Mouse (Mus musculus): ENCODE measurements around the gene Ackr3. TPM values are rescaled to one million over a fixed set of nuclear protein-coding genes. Genes with fewer than 3 reads are reported as not detected.

Gene Ackr3
- polyA plus RNA-seq, 1 experiment from 2014 or later = 8.9 TPM

DNA sequence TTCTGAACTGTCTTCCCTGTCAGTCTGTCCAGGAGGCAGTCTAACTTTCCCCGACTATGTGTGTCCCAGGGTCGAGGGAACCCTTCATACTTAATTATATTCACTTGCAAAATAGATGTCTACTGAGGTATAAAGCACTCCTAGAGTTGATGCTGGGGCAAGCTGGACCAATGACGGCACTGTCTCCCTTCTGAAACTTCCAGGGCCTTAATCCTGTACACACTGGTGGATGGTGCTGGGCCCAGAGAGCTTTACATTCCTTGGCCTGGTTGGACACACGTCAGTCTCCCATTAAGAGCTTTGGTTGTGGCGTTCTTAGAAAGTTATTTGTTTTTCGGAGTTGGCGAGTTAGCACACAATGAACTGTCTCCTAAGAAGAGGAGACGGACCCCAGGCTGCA, 42.3 kb downstream of the Ackr3 start:
- no peak overlapping the region for H3K4me3 ChIP-seq (ENCODE audit: low read depth, low read length)
- WGBS = 77% methylated on average over 8 of the region's 8 CpGs
- H3K4me1 ChIP-seq (replicated peaks; ENCODE audit: control insufficient read depth, insufficient read depth, low read length) = no peaks in the 10 kb centered on the region
- H3K36me3 ChIP-seq (ENCODE audit: control insufficient read depth, insufficient read depth) = no peaks in the 10 kb centered on the region
- no peak overlapping the region for H3K4me2 ChIP-seq (replicated peaks; ENCODE audit: low read depth)
- TF ChIP-seq CTCF (IDR thresholded peaks at IDR 0.05; ENCODE audit: low read depth) = no peak
- H3K9ac ChIP-seq (ENCODE audit: low read depth, low read length) = no peak overlapping the region
- H3K27me3 ChIP-seq (replicated peaks; ENCODE audit: control insufficient read depth, insufficient read depth, low read length) = no peaks in the 10 kb centered on the region
- no peak overlapping the region for H3K27ac ChIP-seq (ENCODE audit: low read depth, low read length)
- no peak for ATAC-seq
- no peaks in the 10 kb centered on the region for H3K9me3 ChIP-seq (ENCODE audit: control insufficient read depth)

DNA sequence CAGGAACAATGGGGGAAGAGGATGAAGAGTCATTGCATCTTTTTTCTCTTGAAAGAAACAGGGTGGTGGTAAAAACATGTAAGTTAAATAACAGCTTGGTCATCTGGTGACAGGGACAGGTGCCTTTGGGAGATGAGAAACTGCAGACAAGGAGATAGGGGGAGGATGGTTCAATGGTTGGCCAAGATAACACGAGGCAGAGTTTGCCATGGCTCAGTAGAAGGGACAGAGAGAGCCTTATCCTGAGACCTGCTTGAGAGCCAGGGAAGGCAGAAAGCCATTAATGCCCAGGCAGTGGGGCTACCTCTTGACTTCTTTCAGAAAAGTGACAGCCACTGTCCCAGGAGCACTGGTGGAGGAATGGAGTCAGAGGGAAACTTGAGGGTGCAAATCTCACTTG, 43.0 kb downstream of the Ackr3 start:
- no peak for ATAC-seq
- H3K4me2 ChIP-seq (replicated peaks; ENCODE audit: low read depth) = no peak overlapping the region
- H3K9ac ChIP-seq (ENCODE audit: low read depth, low read length) = no peak overlapping the region
- WGBS = 58% methylated on average over 1 of the region's 1 CpGs
- H3K36me3 ChIP-seq (ENCODE audit: control insufficient read depth, insufficient read depth) = no peaks in the 10 kb centered on the region
- H3K9me3 ChIP-seq (ENCODE audit: control insufficient read depth) = no peaks in the 10 kb centered on the region
- H3K27ac ChIP-seq (ENCODE audit: low read depth, low read length) = no peak overlapping the region
- no peak for TF ChIP-seq CTCF (IDR thresholded peaks at IDR 0.05; ENCODE audit: low read depth)
- H3K4me3 ChIP-seq (ENCODE audit: low read depth, low read length) = no peak overlapping the region
- no peaks in the 10 kb centered on the region for H3K27me3 ChIP-seq (replicated peaks; ENCODE audit: control insufficient read depth, insufficient read depth, low read length)
- H3K4me1 ChIP-seq (replicated peaks; ENCODE audit: control insufficient read depth, insufficient read depth, low read length) = no peaks in the 10 kb centered on the region

DNA sequence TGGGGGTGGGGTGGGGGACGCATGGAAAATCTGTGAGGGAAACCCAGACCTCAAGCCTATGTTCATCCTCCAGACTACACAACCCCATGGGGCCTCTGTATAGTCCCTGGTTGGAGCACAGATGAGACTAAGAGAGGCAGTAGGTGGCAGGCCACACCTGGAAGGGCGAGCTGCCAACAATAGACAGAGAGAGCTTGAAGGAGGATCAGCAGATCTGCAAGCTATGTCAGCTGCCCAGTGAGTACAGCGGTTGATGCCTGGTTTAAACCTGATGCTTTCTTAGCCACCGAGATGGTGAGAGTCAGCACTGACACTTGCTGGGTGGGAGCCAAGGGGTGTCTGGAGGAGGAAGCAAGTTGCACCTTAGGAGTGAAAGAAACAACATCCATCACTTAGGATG, 43.5 kb downstream of the Ackr3 start:
- H3K27me3 ChIP-seq (replicated peaks; ENCODE audit: control insufficient read depth, insufficient read depth, low read length) = no peaks in the 10 kb centered on the region
- no peak for ATAC-seq
- H3K9me3 ChIP-seq (ENCODE audit: control insufficient read depth) = no peaks in the 10 kb centered on the region
- H3K4me1 ChIP-seq (replicated peaks; ENCODE audit: control insufficient read depth, insufficient read depth, low read length) = no peaks in the 10 kb centered on the region
- no peak overlapping the region for H3K4me3 ChIP-seq (ENCODE audit: low read depth, low read length)
- H3K9ac ChIP-seq (ENCODE audit: low read depth, low read length) = no peak overlapping the region
- no peak overlapping the region for H3K4me2 ChIP-seq (replicated peaks; ENCODE audit: low read depth)
- no peak overlapping the region for H3K27ac ChIP-seq (ENCODE audit: low read depth, low read length)
- TF ChIP-seq CTCF (IDR thresholded peaks at IDR 0.05; ENCODE audit: low read depth) = no peak
- 72% methylated on average over 4 of the region's 4 CpGs for WGBS
- no peaks in the 10 kb centered on the region for H3K36me3 ChIP-seq (ENCODE audit: control insufficient read depth, insufficient read depth)

DNA sequence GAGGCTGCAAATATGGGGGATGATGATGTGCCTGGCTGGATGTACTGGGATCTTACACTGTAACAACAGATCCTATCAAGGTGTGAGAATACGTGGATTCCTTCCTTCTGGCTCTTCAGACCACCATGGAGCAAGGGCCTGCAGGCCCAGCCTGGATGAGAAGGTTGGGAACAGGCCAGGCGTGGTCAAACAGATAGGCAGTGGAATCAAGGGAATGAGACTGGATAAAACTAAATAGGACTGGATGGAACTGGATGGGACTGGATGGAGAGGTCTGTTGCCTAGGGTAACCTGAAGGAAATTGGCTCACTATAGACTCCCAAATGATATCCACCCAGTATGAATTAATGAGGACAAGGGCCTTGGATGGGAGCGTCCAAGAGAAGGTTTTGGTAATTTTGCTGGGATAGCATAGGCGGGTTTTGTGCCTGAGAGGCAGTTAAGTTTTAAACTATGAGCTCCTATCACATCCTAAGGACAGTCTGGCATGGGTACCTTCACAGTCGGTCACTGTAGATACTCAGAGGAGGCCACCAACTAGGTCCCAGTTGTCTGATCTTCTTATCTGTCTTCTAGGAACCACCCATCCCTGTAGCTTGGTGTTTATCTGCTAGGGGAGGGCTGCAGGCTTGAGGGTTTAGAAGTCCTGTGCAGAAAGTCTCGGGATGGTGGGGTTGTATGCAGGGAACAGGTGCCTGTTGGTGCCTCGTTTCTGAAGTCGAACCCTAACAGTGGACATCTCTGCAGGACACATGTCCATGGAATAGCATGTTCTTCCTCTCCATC, 44.2 kb downstream of the Ackr3 start:
- Histone ChIP-seq H3K4me2 (replicated peaks; ENCODE audit: low read depth) (no peak overlapping the region), H3K36me3 (ENCODE audit: control insufficient read depth, insufficient read depth) (no peaks in the 10 kb centered on the region), H3K27me3 (replicated peaks; ENCODE audit: control insufficient read depth, insufficient read depth, low read length) (no peaks in the 10 kb centered on the region), H3K4me3 (ENCODE audit: low read depth, low read length) (no peak overlapping the region), H3K27ac (ENCODE audit: low read depth, low read length) (no peak overlapping the region), H3K9me3 (ENCODE audit: control insufficient read depth) (no peaks in the 10 kb centered on the region), H3K9ac (ENCODE audit: low read depth, low read length) (no peak overlapping the region), H3K4me1 (replicated peaks; ENCODE audit: control insufficient read depth, insufficient read depth, low read length) (no peaks in the 10 kb centered on the region)
- TF ChIP-seq CTCF (IDR thresholded peaks at IDR 0.05; ENCODE audit: low read depth) = no peak
- 86% methylated on average over 8 of the region's 8 CpGs for WGBS
- no peak for ATAC-seq

DNA sequence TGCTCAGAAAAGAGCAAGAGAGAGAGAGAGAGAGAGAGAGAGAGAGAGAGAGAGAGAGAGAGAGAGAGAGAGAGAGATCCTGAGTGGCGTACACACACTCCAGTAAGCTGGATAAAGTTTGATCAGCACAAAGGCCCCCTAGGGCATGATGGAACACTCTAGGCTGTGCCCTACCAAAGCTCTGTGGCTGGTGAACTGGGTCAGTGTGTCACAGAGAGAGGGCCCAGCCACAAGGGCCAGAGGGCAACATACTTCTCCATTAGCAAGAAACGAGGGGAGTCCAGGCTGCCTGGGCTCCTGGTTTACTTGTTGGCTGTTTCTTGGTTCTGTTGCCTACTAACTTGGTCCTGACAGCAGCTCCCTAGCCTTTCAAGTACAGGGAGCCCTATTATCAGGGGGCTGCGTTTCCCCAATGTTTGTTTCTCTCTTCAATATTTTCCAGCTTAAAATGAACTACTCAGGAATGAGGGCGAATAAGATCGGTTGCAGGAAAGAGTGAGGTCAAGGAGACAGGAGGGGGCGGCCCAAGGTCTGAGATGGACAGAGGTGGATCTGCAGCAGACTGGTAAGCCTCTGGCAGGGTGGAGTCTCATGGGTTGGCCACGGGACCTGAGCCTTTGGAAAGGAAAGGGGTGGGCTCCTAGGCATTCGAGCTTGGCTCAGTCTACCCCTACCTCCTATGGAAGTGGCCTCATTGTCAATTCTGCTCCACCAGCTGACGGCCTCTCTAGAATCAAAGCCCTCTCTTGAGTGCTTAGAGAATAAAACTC, 45.4 kb downstream of the Ackr3 start:
- ATAC-seq = no peak
- 84% methylated on average over 9 of the region's 9 CpGs for WGBS
- Histone ChIP-seq H3K27me3 (replicated peaks; ENCODE audit: control insufficient read depth, insufficient read depth, low read length) (no peaks in the 10 kb centered on the region), H3K4me2 (replicated peaks; ENCODE audit: low read depth) (no peak overlapping the region), H3K4me3 (ENCODE audit: low read depth, low read length) (no peak overlapping the region), H3K27ac (ENCODE audit: low read depth, low read length) (no peak overlapping the region), H3K4me1 (replicated peaks; ENCODE audit: control insufficient read depth, insufficient read depth, low read length) (no peaks in the 10 kb centered on the region), H3K9ac (ENCODE audit: low read depth, low read length) (no peak overlapping the region), H3K36me3 (ENCODE audit: control insufficient read depth, insufficient read depth) (no peaks in the 10 kb centered on the region), H3K9me3 (ENCODE audit: control insufficient read depth) (no peaks in the 10 kb centered on the region)
- TF ChIP-seq CTCF (IDR thresholded peaks at IDR 0.05; ENCODE audit: low read depth) = no peak

DNA sequence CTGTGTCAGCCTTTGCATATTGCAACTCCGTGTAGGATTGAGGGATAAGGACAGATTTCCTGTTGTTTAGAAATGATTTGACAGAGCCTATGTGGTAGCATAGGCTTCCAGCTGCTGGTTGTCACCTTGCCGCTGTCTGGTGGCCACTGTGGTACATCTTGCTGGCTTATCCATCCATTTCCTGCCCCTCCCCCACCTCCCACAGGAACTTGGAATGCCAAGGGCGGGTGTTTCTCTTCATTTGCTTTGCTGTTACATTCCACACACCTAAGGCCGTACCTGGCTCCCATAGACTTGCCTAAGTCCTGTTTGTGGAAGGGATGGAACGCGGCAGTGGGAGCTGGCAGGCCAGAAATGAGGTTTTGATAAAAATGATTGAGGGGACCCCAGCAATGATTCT, 46.6 kb downstream of the Ackr3 start:
- H3K27ac ChIP-seq (ENCODE audit: low read depth, low read length) = no peak overlapping the region
- TF ChIP-seq CTCF (IDR thresholded peaks at IDR 0.05; ENCODE audit: low read depth) = no peak
- no peak for ATAC-seq
- no peak overlapping the region for H3K9ac ChIP-seq (ENCODE audit: low read depth, low read length)
- 74% methylated on average over 6 of the region's 6 CpGs for WGBS
- no peaks in the 10 kb centered on the region for H3K27me3 ChIP-seq (replicated peaks; ENCODE audit: control insufficient read depth, insufficient read depth, low read length)
- no peaks in the 10 kb centered on the region for H3K4me1 ChIP-seq (replicated peaks; ENCODE audit: control insufficient read depth, insufficient read depth, low read length)
- H3K4me2 ChIP-seq (replicated peaks; ENCODE audit: low read depth) = no peak overlapping the region
- no peak overlapping the region for H3K4me3 ChIP-seq (ENCODE audit: low read depth, low read length)
- H3K36me3 ChIP-seq (ENCODE audit: control insufficient read depth, insufficient read depth) = no peaks in the 10 kb centered on the region
- no peaks in the 10 kb centered on the region for H3K9me3 ChIP-seq (ENCODE audit: control insufficient read depth)

All from intestine, postnatal 0 days (tissue).